Mouse (Mus musculus): ENCODE data around the gene Tnni3k. TPM values are rescaled to one million over a fixed set of nuclear protein-coding genes. Genes with fewer than 3 reads are reported as not detected.

Gene Tnni3k
- polyA plus RNA-seq, 1 experiment from 2014 or later, result 0.22 TPM

DNA sequence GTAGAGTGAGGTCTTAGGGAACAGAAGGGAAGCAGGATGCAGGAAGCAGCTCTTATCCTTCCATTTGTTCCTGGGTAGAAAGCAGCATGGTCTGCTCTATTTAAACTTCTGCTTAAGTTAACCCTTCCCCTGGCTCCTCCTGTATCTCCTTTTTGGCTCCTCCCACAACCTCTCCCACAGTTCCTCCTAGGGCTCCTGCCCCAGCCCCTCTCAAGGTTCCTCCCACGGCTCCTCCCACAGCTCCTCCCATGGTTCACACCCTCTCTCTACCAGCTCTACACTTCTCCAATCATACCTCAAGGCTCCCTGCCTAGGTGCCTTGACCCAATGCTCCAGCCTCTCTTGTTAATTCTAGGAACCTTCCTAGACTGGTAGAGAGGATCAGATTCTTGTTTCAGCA, 242.3 kb downstream of the Tnni3k start:
- no peak for DNase-seq (ENCODE audit: low spot score)
- Histone ChIP-seq H3K9me3 (no peaks in the 10 kb centered on the region), H3K4me1 (replicated peaks) (peaks cover 42% of the 10 kb centered on the region), H3K27me3 (ENCODE audit: insufficient read depth, poor library complexity, severe bottlenecking) (no peaks in the 10 kb centered on the region), H3K4me3 (no peak overlapping the region), H3K27ac (no peak overlapping the region), H3K36me3 (no peaks in the 10 kb centered on the region)
- WGBS, result 62% methylated on average over 1 of the region's 1 CpGs

DNA sequence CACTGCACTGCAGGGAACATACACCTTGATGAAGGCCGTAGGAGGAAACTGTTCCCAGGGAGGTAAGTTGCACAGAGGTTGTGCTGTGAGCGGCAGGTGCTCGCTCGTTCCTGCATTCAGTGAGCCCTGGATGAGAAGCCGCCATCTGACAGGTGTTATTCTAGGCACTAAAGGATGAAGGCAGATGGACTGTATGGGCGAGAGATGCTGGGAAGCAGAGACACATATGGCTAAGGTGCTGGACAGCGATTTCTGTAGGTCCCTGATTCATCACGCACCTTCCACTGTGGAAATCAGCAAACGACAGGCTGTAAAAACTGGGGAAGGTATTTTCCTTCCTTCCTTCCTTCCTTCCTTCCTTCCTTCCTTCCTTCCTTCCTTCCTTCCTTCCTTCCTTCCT, 243.4 kb downstream of the Tnni3k start:
- Histone ChIP-seq H3K27ac (no peak overlapping the region), H3K4me1 (replicated peaks) (peaks cover 34% of the 10 kb centered on the region), H3K27me3 (ENCODE audit: insufficient read depth, poor library complexity, severe bottlenecking) (no peaks in the 10 kb centered on the region), H3K9me3 (no peaks in the 10 kb centered on the region), H3K36me3 (no peaks in the 10 kb centered on the region), H3K4me3 (no peak overlapping the region)
- 74% methylated on average over 9 of the region's 9 CpGs for WGBS
- no peak for DNase-seq (ENCODE audit: low spot score)

DNA sequence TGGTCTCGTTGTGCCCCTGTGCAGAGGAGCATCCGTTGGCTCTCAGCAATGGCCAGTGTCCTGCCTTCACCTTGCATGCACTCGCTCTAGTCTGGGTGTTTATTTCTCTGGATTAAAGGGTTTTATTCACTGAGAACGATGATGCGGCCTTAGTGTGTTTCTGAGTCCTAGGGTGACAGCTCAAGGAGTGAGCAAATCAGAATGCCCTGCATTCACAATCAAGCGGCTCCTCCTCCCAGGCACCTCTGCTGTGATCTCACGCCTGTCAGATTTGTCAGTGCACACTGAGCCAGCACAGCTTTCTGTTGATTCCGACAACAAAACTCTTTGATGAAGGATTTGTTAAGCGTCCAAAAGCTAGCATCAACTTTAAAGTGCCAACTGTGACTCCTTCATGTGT, 243.9 kb downstream of the Tnni3k start:
- Histone ChIP-seq H3K9me3 (no peaks in the 10 kb centered on the region), H3K27me3 (ENCODE audit: insufficient read depth, poor library complexity, severe bottlenecking) (no peaks in the 10 kb centered on the region), H3K4me1 (replicated peaks) (peaks cover 34% of the 10 kb centered on the region), H3K36me3 (no peaks in the 10 kb centered on the region), H3K27ac (peak overlapping the region; percentile 40; the same call in 1 of the 2 replicates), H3K4me3 (no peak overlapping the region)
- WGBS, result 30% methylated on average over 9 of the region's 9 CpGs
- DNase-seq (ENCODE audit: low spot score), result no peak

DNA sequence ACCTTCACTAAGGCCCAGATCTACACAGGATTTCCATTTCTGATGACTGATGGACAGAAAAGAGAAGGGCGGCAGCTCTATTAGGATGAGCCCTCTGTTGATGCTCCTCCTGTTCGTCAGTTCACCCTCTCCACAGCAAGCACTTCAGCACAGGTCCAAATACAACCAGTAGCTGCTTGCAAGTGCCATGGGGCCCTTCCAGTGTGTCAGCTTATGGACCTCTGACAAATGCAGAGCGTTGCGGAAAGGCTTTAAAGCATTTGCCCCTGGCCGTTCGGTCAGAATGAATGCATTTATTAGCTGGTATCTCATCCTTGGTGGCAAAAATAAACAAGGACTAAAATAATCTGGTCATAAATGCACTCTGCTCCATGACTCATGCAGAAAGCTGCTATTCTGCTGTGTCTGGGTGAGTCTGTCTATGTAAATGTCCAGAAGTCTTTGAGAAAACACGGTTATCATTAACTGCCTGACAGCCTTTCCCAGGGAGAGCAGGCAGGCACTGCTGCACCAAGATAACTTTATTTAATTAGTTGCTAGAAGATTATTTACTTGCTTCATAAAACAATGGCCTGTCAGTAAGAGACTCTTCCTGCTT, 244.8 kb downstream of the Tnni3k start:
- H3K4me1 ChIP-seq (replicated peaks), result peaks cover 28% of the 10 kb centered on the region
- no peak overlapping the region for H3K27ac ChIP-seq
- H3K36me3 ChIP-seq, result no peaks in the 10 kb centered on the region
- DNase-seq (ENCODE audit: low spot score), result no peak
- whole genome bisulfite sequencing, result 80% methylated on average over 7 of the region's 7 CpGs
- no peak overlapping the region for H3K4me3 ChIP-seq
- no peaks in the 10 kb centered on the region for H3K9me3 ChIP-seq
- no peaks in the 10 kb centered on the region for H3K27me3 ChIP-seq (ENCODE audit: insufficient read depth, poor library complexity, severe bottlenecking)

- Histone ChIP-seq H3K4me3 (no peak overlapping the region), H3K27ac (peak overlapping the region; percentile 70), H3K36me3 (no peaks in the 10 kb centered on the region), H3K9me3 (no peaks in the 10 kb centered on the region), H3K4me1 (replicated peaks) (peaks cover 26% of the 10 kb centered on the region), H3K27me3 (ENCODE audit: insufficient read depth, poor library complexity, severe bottlenecking) (no peaks in the 10 kb centered on the region)
- WGBS, result 42% methylated on average over 7 of the region's 7 CpGs
- peak; percentile 48 for DNase-seq (ENCODE audit: low spot score)
These were observed 248.6 kb downstream of the Tnni3k start for GRCm38 (mm10) chr3:154806626-154807025.

GRCm38 (mm10) chr3:154800888-154801429, 254.2 kb downstream of the Tnni3k start:
- Histone ChIP-seq H3K27ac (no peak overlapping the region), H3K9me3 (no peaks in the 10 kb centered on the region), H3K4me3 (no peak overlapping the region), H3K36me3 (no peaks in the 10 kb centered on the region), H3K27me3 (ENCODE audit: insufficient read depth, poor library complexity, severe bottlenecking) (no peaks in the 10 kb centered on the region), H3K4me1 (replicated peaks) (no peaks in the 10 kb centered on the region)
- no peak for DNase-seq (ENCODE audit: low spot score)
- WGBS, result 90% methylated on average over 8 of the region's 8 CpGs

DNA sequence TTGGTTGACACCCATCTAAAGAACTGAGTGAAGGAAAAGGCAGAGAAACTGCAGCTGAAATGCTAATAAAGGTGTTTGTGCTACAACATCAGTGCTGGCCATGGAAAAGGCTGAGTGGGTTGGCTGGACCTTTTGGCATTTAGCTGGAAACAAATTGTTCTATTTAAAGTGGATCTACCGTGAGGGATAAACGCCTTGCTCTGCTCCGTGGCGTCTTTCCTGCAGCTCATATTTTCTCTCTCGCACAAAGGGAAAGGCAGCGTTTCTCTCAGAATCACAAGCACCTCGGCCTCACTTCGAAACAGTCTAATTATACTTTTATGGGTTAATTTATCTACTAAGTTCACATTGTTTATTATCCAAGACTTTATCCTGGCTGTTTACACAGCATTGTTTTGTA, 254.8 kb downstream of the Tnni3k start:
- no peak overlapping the region for H3K27ac ChIP-seq
- H3K36me3 ChIP-seq, result no peaks in the 10 kb centered on the region
- no peaks in the 10 kb centered on the region for H3K27me3 ChIP-seq (ENCODE audit: insufficient read depth, poor library complexity, severe bottlenecking)
- DNase-seq (ENCODE audit: low spot score), result no peak
- H3K9me3 ChIP-seq, result no peaks in the 10 kb centered on the region
- 85% methylated on average over 8 of the region's 8 CpGs for WGBS
- no peak overlapping the region for H3K4me3 ChIP-seq
- no peaks in the 10 kb centered on the region for H3K4me1 ChIP-seq (replicated peaks)

DNA sequence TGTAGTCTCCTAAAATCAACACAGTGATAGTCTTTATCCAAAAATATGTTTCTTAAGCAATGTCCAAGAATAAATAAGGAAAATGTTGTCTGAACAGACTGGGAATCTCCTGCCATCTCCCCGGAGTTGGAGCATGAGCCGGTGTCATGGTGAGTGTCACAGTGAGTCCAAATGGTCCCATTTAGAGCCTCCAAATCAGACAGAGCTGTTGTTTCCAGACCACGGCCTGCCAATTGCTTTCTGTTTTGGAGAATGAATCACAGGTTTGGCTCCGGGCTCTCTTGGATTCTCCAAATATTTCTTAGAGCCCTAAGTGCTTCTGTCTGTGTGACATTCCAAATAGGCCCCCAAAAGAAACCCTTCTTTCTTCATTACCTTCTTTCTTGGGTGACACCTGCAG, 256.4 kb downstream of the Tnni3k start:
- DNase-seq (ENCODE audit: low spot score), result no peak
- no peak overlapping the region for H3K4me3 ChIP-seq
- no peaks in the 10 kb centered on the region for H3K4me1 ChIP-seq (replicated peaks)
- no peaks in the 10 kb centered on the region for H3K27me3 ChIP-seq (ENCODE audit: insufficient read depth, poor library complexity, severe bottlenecking)
- H3K27ac ChIP-seq, result no peak overlapping the region
- 85% methylated on average over 4 of the region's 4 CpGs for WGBS
- no peaks in the 10 kb centered on the region for H3K9me3 ChIP-seq
- no peaks in the 10 kb centered on the region for H3K36me3 ChIP-seq

- Histone ChIP-seq H3K27ac (no peak overlapping the region), H3K4me1 (replicated peaks) (no peaks in the 10 kb centered on the region), H3K36me3 (no peaks in the 10 kb centered on the region), H3K9me3 (no peaks in the 10 kb centered on the region; the same call in 1 of the 2 replicates), H3K4me3 (no peak overlapping the region), H3K27me3 (ENCODE audit: insufficient read depth, poor library complexity, severe bottlenecking) (no peaks in the 10 kb centered on the region)
- WGBS, result 85% methylated on average over 4 of the region's 4 CpGs
- DNase-seq (ENCODE audit: low spot score), result no peak
These were observed 261.6 kb downstream of the Tnni3k start for GRCm38 (mm10) chr3:154793571-154793970.

GRCm38 (mm10) chr3:154787611-154788010, 267.6 kb downstream of the Tnni3k start:
- no peaks in the 10 kb centered on the region for H3K36me3 ChIP-seq
- no peak overlapping the region for H3K27ac ChIP-seq
- no peak for DNase-seq (ENCODE audit: low spot score)
- WGBS, result 85% methylated on average over 3 of the region's 3 CpGs
- H3K27me3 ChIP-seq (ENCODE audit: insufficient read depth, poor library complexity, severe bottlenecking), result no peaks in the 10 kb centered on the region
- no peak overlapping the region for H3K4me3 ChIP-seq
- no peaks in the 10 kb centered on the region; the same call in 1 of the 2 replicates for H3K9me3 ChIP-seq
- no peaks in the 10 kb centered on the region for H3K4me1 ChIP-seq (replicated peaks)

GRCm38 (mm10) chr3:154786354-154786753, 268.9 kb downstream of the Tnni3k start:
- Histone ChIP-seq H3K4me1 (replicated peaks) (no peaks in the 10 kb centered on the region), H3K4me3 (no peak overlapping the region), H3K27me3 (ENCODE audit: insufficient read depth, poor library complexity, severe bottlenecking) (no peaks in the 10 kb centered on the region), H3K36me3 (no peaks in the 10 kb centered on the region), H3K27ac (no peak overlapping the region), H3K9me3 (no peaks in the 10 kb centered on the region; the same call in 1 of the 2 replicates)
- DNase-seq (ENCODE audit: low spot score), result no peak
- 89% methylated on average over 9 of the region's 9 CpGs for WGBS

DNA sequence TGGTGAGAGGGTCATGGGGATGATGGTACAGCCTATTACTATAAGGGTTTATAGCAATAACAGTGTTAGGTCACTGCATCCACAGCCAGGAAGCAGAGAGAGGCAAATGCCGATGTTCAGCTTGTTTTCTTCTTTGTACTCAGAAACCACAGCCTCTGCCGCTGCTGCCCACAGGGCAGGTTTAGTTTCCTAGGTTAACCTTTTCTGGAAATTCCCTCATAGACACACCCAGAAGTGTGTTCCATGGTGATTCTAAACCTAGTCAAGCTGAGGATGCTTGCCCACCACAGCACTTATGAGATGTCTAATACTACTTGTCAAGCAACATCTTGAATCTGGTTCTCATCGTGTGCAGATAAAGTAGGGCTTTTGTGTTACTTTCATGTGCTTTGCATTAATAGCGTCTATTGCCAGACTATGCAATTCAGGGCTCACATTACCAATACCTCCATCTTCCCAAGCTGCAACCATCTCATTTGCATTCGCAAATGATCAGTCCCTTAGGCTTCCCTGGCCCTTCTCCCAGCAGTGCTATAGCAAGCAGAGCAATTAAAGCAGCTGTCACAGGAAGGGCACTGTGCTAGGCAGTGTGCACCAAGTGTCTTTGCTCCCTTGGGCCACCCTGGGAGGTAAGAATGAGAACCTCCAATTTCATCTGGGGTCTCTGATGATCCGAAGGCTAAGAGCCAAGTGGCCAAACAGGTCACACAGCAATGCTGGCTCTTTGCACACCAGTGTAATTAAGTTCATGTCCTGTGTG, 276.2 kb downstream of the Tnni3k start:
- WGBS, result 77% methylated on average over 6 of the region's 6 CpGs
- Histone ChIP-seq H3K4me3 (no peak overlapping the region), H3K27ac (no peak overlapping the region), H3K9me3 (no peaks in the 10 kb centered on the region), H3K36me3 (no peaks in the 10 kb centered on the region), H3K27me3 (ENCODE audit: insufficient read depth, poor library complexity, severe bottlenecking) (no peaks in the 10 kb centered on the region), H3K4me1 (replicated peaks) (peaks cover 17% of the 10 kb centered on the region)
- no peak for DNase-seq (ENCODE audit: low spot score)

GRCm38 (mm10) chr3:154771651-154772050, 283.6 kb downstream of the Tnni3k start:
- 87% methylated on average over 2 of the region's 2 CpGs for WGBS
- Histone ChIP-seq H3K4me3 (no peak overlapping the region), H3K9me3 (no peaks in the 10 kb centered on the region)

More at GRCm38 (mm10) chr3:154771651-154772050, 283.6 kb downstream of the Tnni3k start:
- Histone ChIP-seq H3K27ac (no peak overlapping the region), H3K4me1 (replicated peaks) (no peaks in the 10 kb centered on the region), H3K27me3 (ENCODE audit: insufficient read depth, poor library complexity, severe bottlenecking) (no peaks in the 10 kb centered on the region), H3K36me3 (no peaks in the 10 kb centered on the region)
- no peak for DNase-seq (ENCODE audit: low spot score)
